Mouse (Mus musculus) splenic B cell, adult 2 months (primary cell): ENCODE results near the gene Caln1.

Experiments
- DNase-seq: peaks from one replicate; pipeline ENCODE4 v3.0.0-alpha.2; 2011; ENCODE audit warnings: low read depth, low spot score
- H3K27me3 ChIP-seq: 2 replicates; pipeline ENCODE4 v1.6.1; 2012; ENCODE audit warnings: mild to moderate bottlenecking, low read length, moderate library complexity, mixed read lengths; ENCODE audit not compliant: control insufficient read depth, poor library complexity, insufficient read depth, severe bottlenecking
- H3K36me3 ChIP-seq: 2 replicates; pipeline ENCODE4 v1.6.1; 2012; ENCODE audit warnings: mild to moderate bottlenecking, low read length, moderate library complexity, mixed read lengths; ENCODE audit not compliant: control insufficient read depth, poor library complexity, insufficient read depth, severe bottlenecking

Caln1 gene

GRCm38 (mm10) chr5:130448931-130449856 is 79.9 kb downstream of the Caln1 start:
- Histone ChIP-seq H3K36me3 (no peaks in the 10 kb centered on the region), H3K27me3 (no peaks in the 10 kb centered on the region)
- DNase-seq: no peak

GRCm38 (mm10) chr5:130450031-130450541 is 80.8 kb downstream of the Caln1 start:
- H3K36me3 ChIP-seq: no peaks in the 10 kb centered on the region
- H3K27me3 ChIP-seq: no peaks in the 10 kb centered on the region
- DNase-seq: no peak

GRCm38 (mm10) chr5:130458076-130458475 is 88.8 kb downstream of the Caln1 start:
- DNase-seq: no peak
- Histone ChIP-seq H3K27me3 (no peaks in the 10 kb centered on the region), H3K36me3 (no peaks in the 10 kb centered on the region)

- DNase-seq: no peak
- no peaks in the 10 kb centered on the region for H3K27me3 ChIP-seq
These were observed 103.0 kb downstream of the Caln1 start for GRCm38 (mm10) chr5:130472209-130472608.

GRCm38 (mm10) chr5:130474876-130475275 is 105.6 kb downstream of the Caln1 start:
- no peaks in the 10 kb centered on the region for H3K36me3 ChIP-seq
- no peak for DNase-seq
- H3K27me3 ChIP-seq: no peaks in the 10 kb centered on the region

More at GRCm38 (mm10) chr5:130472209-130472608, 103.0 kb downstream of the Caln1 start:
- no peaks in the 10 kb centered on the region for H3K36me3 ChIP-seq

- no peaks in the 10 kb centered on the region for H3K36me3 ChIP-seq
- H3K27me3 ChIP-seq: no peaks in the 10 kb centered on the region
- no peak for DNase-seq
These were observed 107.5 kb downstream of the Caln1 start for GRCm38 (mm10) chr5:130476741-130477140.

GRCm38 (mm10) chr5:130480290-130480689 is 111.0 kb downstream of the Caln1 start:
- no peaks in the 10 kb centered on the region for H3K36me3 ChIP-seq
- DNase-seq: no peak
- no peaks in the 10 kb centered on the region for H3K27me3 ChIP-seq

- no peaks in the 10 kb centered on the region for H3K27me3 ChIP-seq
- H3K36me3 ChIP-seq: no peaks in the 10 kb centered on the region
- no peak for DNase-seq
These were observed 122.2 kb downstream of the Caln1 start for GRCm38 (mm10) chr5:130491471-130491870.

GRCm38 (mm10) chr5:130492305-130492704 is 123.0 kb downstream of the Caln1 start:
- no peak for DNase-seq
- Histone ChIP-seq H3K36me3 (no peaks in the 10 kb centered on the region), H3K27me3 (no peaks in the 10 kb centered on the region)

GRCm38 (mm10) chr5:130502541-130502940 is 133.3 kb downstream of the Caln1 start:
- DNase-seq: no peak
- no peaks in the 10 kb centered on the region for H3K36me3 ChIP-seq

GRCm38 (mm10) chr5:130504891-130505290 is 135.6 kb downstream of the Caln1 start:
- H3K36me3 ChIP-seq: no peaks in the 10 kb centered on the region
- DNase-seq: no peak
- H3K27me3 ChIP-seq: no peaks in the 10 kb centered on the region

More at GRCm38 (mm10) chr5:130502541-130502940, 133.3 kb downstream of the Caln1 start:
- H3K27me3 ChIP-seq: no peaks in the 10 kb centered on the region

- no peaks in the 10 kb centered on the region for H3K27me3 ChIP-seq
- no peak for DNase-seq
- H3K36me3 ChIP-seq: no peaks in the 10 kb centered on the region
These were observed 141.3 kb downstream of the Caln1 start for GRCm38 (mm10) chr5:130510516-130510915.

- Histone ChIP-seq H3K36me3 (no peaks in the 10 kb centered on the region), H3K27me3 (no peaks in the 10 kb centered on the region)
- no peak for DNase-seq
These were observed 146.1 kb downstream of the Caln1 start for GRCm38 (mm10) chr5:130515395-130515794.

- Histone ChIP-seq H3K27me3 (no peaks in the 10 kb centered on the region), H3K36me3 (no peaks in the 10 kb centered on the region)
- DNase-seq: no peak
These were observed 151.3 kb downstream of the Caln1 start for GRCm38 (mm10) chr5:130520527-130520926.

- DNase-seq: no peak
- no peaks in the 10 kb centered on the region for H3K36me3 ChIP-seq
- H3K27me3 ChIP-seq: no peaks in the 10 kb centered on the region
These were observed 158.2 kb downstream of the Caln1 start for GRCm38 (mm10) chr5:130527416-130527815.
